Mouse (Mus musculus) stomach, embryonic 14.5 days (tissue): ENCODE results near the gene Usp50. TPM values are rescaled to one million over a fixed set of nuclear protein-coding genes. Genes with fewer than 3 reads are reported as not detected.

Experiments
- ATAC-seq: fragments of 200-750 bp; cut with Nextera tagmentation; 2 replicates; pipeline ENCODE4 v1.8.0; 2017; ENCODE audit warnings: low read depth, moderate TSS enrichment; ENCODE audit not compliant: insufficient number of reproducible peaks, insufficient read depth, low FRiP score
- H3K27ac ChIP-seq: fragments of 300-500 bp; sonication (generic); 2 replicates; pipeline ENCODE4 v1.5.1; 2014; ENCODE audit warnings: mild to moderate bottlenecking, low read length, moderate library complexity, mixed read lengths
- H3K27me3 ChIP-seq: fragments of 300-500 bp; sonication (generic); 2 replicates; pipeline ENCODE4 v1.6.1; 2014; ENCODE audit warnings: low read length, control low read depth, mixed read lengths; ENCODE audit not compliant: control insufficient read depth, insufficient read depth
- H3K36me3 ChIP-seq: fragments of 300-500 bp; sonication (generic); 2 replicates; pipeline ENCODE4 v1.6.1; 2014; ENCODE audit warnings: mild to moderate bottlenecking, control low read depth, low read length, moderate library complexity, mixed read lengths; ENCODE audit not compliant: control insufficient read depth, insufficient read depth
- H3K4me1 ChIP-seq: fragments of 300-500 bp; sonication (generic); 2 replicates; pipeline ENCODE4 v1.6.1; 2014; ENCODE audit warnings: low read length, control low read depth, mixed read lengths; ENCODE audit not compliant: control insufficient read depth, insufficient read depth
- H3K4me2 ChIP-seq: fragments of 300-500 bp; sonication (generic); replicated peaks from 2 replicates; pipeline ENCODE4 v1.6.1; 2014; ENCODE audit warnings: low read depth, low read length, control low read depth
- H3K4me3 ChIP-seq: fragments of 300-500 bp; sonication (generic); 2 replicates; pipeline ENCODE4 v1.5.1; 2014; ENCODE audit warnings: low read depth, low read length, control low read depth
- H3K9ac ChIP-seq: fragments of 300-500 bp; sonication (generic); replicated peaks from 2 replicates; pipeline ENCODE4 v1.6.1; 2014; ENCODE audit warnings: low read depth, mild to moderate bottlenecking, control low read depth, low read length, moderate library complexity, mixed read lengths
- H3K9me3 ChIP-seq: fragments of 300-500 bp; sonication (generic); 2 replicates; pipeline ENCODE4 v1.6.1; 2016; ENCODE audit warnings: low read depth, low read length, control low read depth; ENCODE audit not compliant: control insufficient read depth
- WGBS: fragments of 180-500 bp; shearing (Covaris S2); extraction: QIAGEN DNeasy Blood & Tissue Kit; methylation state at CpG from one replicate; pipeline ENCODE4 v1.1.7; 2014; 5-methylcytosine and 5-hydroxymethylcytosine counted together
- polyA plus RNA-seq: library from polyadenylated mRNA; unstranded; fragments of >200 nt; fragmentation: Nextera tagmentation; extraction: Ambion mirVana; gene quantifications from 2 replicates; pipeline ENCODE4 v1.2.1, GENCODE M21; 2014

The Usp50 gene
- polyA plus RNA-seq, 1 experiment from 2014 or later: 3.7 TPM

GRCm38 (mm10) chr2:126673317-126674242, 109.7 kb downstream of the Usp50 start:
- H3K9me3 ChIP-seq: no peaks in the 10 kb centered on the region
- H3K27ac ChIP-seq: peak overlapping the region; percentile 100; the same call in 1 of the 2 replicates
- H3K4me2 ChIP-seq: peak overlapping the region; percentile 76
- WGBS: 55% methylated on average over 13 of the region's 13 CpGs
- no peak for ATAC-seq
- peak overlapping the region; percentile 96 for H3K4me3 ChIP-seq
- peaks cover 12% of the 10 kb centered on the region for H3K4me1 ChIP-seq
- H3K9ac ChIP-seq: peak overlapping the region; percentile 99
- H3K27me3 ChIP-seq: no peaks in the 10 kb centered on the region
- H3K36me3 ChIP-seq: 0 out of 2 replicates have a peak, but pooled peaks cover 4% of the 10 kb centered on the region

- H3K4me2 ChIP-seq: no peak overlapping the region
- H3K27ac ChIP-seq: no peak overlapping the region
- H3K27me3 ChIP-seq: no peaks in the 10 kb centered on the region
- 84% methylated on average over 5 of the region's 5 CpGs for WGBS
- no peaks in the 10 kb centered on the region for H3K9me3 ChIP-seq
- no peak overlapping the region for H3K9ac ChIP-seq
- no peaks in the 10 kb centered on the region for H3K36me3 ChIP-seq
- no peak for ATAC-seq
- H3K4me3 ChIP-seq: no peak overlapping the region
- H3K4me1 ChIP-seq: peaks cover 12% of the 10 kb centered on the region
Measured at GRCm38 (mm10) chr2:126668621-126669252, 114.5 kb downstream of the Usp50 start.

- no peak overlapping the region for H3K27ac ChIP-seq
- ATAC-seq: no peak
- no peak overlapping the region for H3K4me3 ChIP-seq
- no peaks in the 10 kb centered on the region for H3K36me3 ChIP-seq
- H3K9ac ChIP-seq: no peak overlapping the region
- H3K4me2 ChIP-seq: no peak overlapping the region
- H3K27me3 ChIP-seq: no peaks in the 10 kb centered on the region
- no peaks in the 10 kb centered on the region for H3K9me3 ChIP-seq
- no peaks in the 10 kb centered on the region for H3K4me1 ChIP-seq
- 91% methylated on average over 3 of the region's 3 CpGs for WGBS
Measured at GRCm38 (mm10) chr2:126665984-126666383, 117.3 kb downstream of the Usp50 start.

- Histone ChIP-seq H3K27me3 (no peaks in the 10 kb centered on the region), H3K36me3 (no peaks in the 10 kb centered on the region), H3K9me3 (no peaks in the 10 kb centered on the region), H3K4me3 (no peak overlapping the region), H3K9ac (no peak overlapping the region), H3K27ac (no peak overlapping the region), H3K4me1 (no peaks in the 10 kb centered on the region), H3K4me2 (no peak overlapping the region)
- 55% methylated on average over 4 of the region's 4 CpGs for WGBS
- no peak for ATAC-seq
Measured at GRCm38 (mm10) chr2:126663481-126663880, 119.8 kb downstream of the Usp50 start.

Other genes with a start within 250 kb of the Usp50 start
- gene Slc27a2, start 231.1 kb downstream of the Usp50 start, polyA plus RNA-seq: 1.3 and 2.6 TPM in 2 replicates
- gene Hdc, start 164.2 kb downstream of the Usp50 start, polyA plus RNA-seq: 1.2 and 2.0 TPM in 2 replicates
- gene Gabpb1, start 107.1 kb downstream of the Usp50 start, polyA plus RNA-seq: 45.9 and 51.1 TPM in 2 replicates
- 40.3 and 41.8 TPM in 2 replicates for gene Usp8, start 76.1 kb downstream of the Usp50 start, polyA plus RNA-seq
- gene Trpm7, start 92.8 kb upstream of the Usp50 start, polyA plus RNA-seq: 67.0 and 71.1 TPM in 2 replicates
- gene Sppl2a, start 149.8 kb upstream of the Usp50 start, polyA plus RNA-seq: 54.9 and 62.0 TPM in 2 replicates
- gene Ap4e1, start 225.2 kb upstream of the Usp50 start, polyA plus RNA-seq: 9.8 and 11.9 TPM in 2 replicates